Mouse (Mus musculus) erythroblast, adult 5-6 weeks (primary cell): ENCODE data around the gene Gtpbp3. TPM values are rescaled to one million over a fixed set of nuclear protein-coding genes. Genes with fewer than 3 reads are reported as not detected.
A peak's percentile ranks its signal among the peaks of the same experiment; 100 is the strongest.

Source experiments
- ATAC-seq: replicated peaks from 2 replicates; pipeline ENCODE4 v1.8.0; 2016; ENCODE audit warnings: moderate number of reproducible peaks, mild to moderate bottlenecking, moderate TSS enrichment, inconsistent platforms; ENCODE audit not compliant: poor library complexity, low FRiP score, severe bottlenecking
- total RNA-seq, 2 experiments: library from RNA; stranded (forward) in 1 of 2; stranded (reverse) in 1 of 2; fragments of 150-400 nt in 1 of 2; fragments of 200-764, 138-1000 nt in 1 of 2; gene quantifications; 2 replicates each; pipeline versions ENCODE4 v1.2.3 to v1.2.4; 2015 to 2017; ENCODE audit warnings: low replicate concordance in 2 of 2

Gene Gtpbp3
- 0.58 and 3.1 TPM in 2 replicates for total RNA-seq (2015; ENCODE audit: low replicate concordance)
- 1.7 and 3.9 TPM in 2 replicates for total RNA-seq (2017; ENCODE audit: low replicate concordance)

- ATAC-seq: peak; percentile 37
Observed at GRCm38 (mm10) chr8:71487691-71488445, at the start of gene Gtpbp3. Gtpbp3 (plus strand) TSS chr8:71488103.

GRCm38 (mm10) chr8:71441404-71441803, 46.5 kb upstream of the Gtpbp3 start:
- ATAC-seq: peak; percentile 85

- no peak for ATAC-seq
Observed at GRCm38 (mm10) chr8:71445096-71445495, 42.8 kb upstream of the Gtpbp3 start.

- no peak for ATAC-seq
Observed at GRCm38 (mm10) chr8:71451337-71451736, 36.6 kb upstream of the Gtpbp3 start.

- ATAC-seq: no peak
Observed at GRCm38 (mm10) chr8:71451777-71452176, 36.1 kb upstream of the Gtpbp3 start.

GRCm38 (mm10) chr8:71452669-71453068, 35.2 kb upstream of the Gtpbp3 start:
- ATAC-seq: no peak

GRCm38 (mm10) chr8:71454668-71455067, 33.2 kb upstream of the Gtpbp3 start:
- ATAC-seq: no peak

GRCm38 (mm10) chr8:71456906-71457305, 31.0 kb upstream of the Gtpbp3 start:
- ATAC-seq: peak; percentile 67

GRCm38 (mm10) chr8:71457659-71458270, 30.1 kb upstream of the Gtpbp3 start:
- no peak for ATAC-seq

- ATAC-seq: no peak
Observed at GRCm38 (mm10) chr8:71460716-71461115, 27.2 kb upstream of the Gtpbp3 start.

- no peak for ATAC-seq
Observed at GRCm38 (mm10) chr8:71461152-71461840, 26.6 kb upstream of the Gtpbp3 start.

- no peak for ATAC-seq
Observed at GRCm38 (mm10) chr8:71462191-71462590, 25.7 kb upstream of the Gtpbp3 start.

- ATAC-seq: no peak
Observed at GRCm38 (mm10) chr8:71462786-71463185, 25.1 kb upstream of the Gtpbp3 start.

- ATAC-seq: peak; percentile 80
Observed at GRCm38 (mm10) chr8:71463188-71464033, 24.5 kb upstream of the Gtpbp3 start, which contains the start of gene Abhd8. Abhd8 (minus strand) TSS chr8:71463655.

- peak; percentile 72 for ATAC-seq
Observed at GRCm38 (mm10) chr8:71464513-71465500, 23.1 kb upstream of the Gtpbp3 start, which contains the start of gene Mrpl34. Mrpl34 (plus strand) TSS chr8:71464959.

- no peak for ATAC-seq
Observed at GRCm38 (mm10) chr8:71465733-71466132, 22.2 kb upstream of the Gtpbp3 start.

- no peak for ATAC-seq
Observed at GRCm38 (mm10) chr8:71466198-71466597, 21.7 kb upstream of the Gtpbp3 start.

- ATAC-seq: no peak
Observed at GRCm38 (mm10) chr8:71467201-71467600, 20.7 kb upstream of the Gtpbp3 start.
